Mouse (Mus musculus): ENCODE results near the gene Olfr1099.

- TF ChIP-seq CTCF (conservative IDR thresholded peaks at IDR 0.05; ENCODE audit: low read length), result no peak
- TF ChIP-seq NANOG (IDR thresholded peaks at IDR 0.05; ENCODE audit: borderline replicate concordance, low read length), result no peak
Measured at GRCm38 (mm10) chr2:86960593-86960992, at the start of gene Olfr1099.
